Mouse (Mus musculus) MEL (cell line): ENCODE measurements around the gene Irf2bp2. TPM values are rescaled to one million over a fixed set of nuclear protein-coding genes. Genes with fewer than 3 reads are reported as not detected.

Experiments
- DNase-seq: peaks from one replicate; pipeline ENCODE4 v3.0.0; 2011; ENCODE audit warnings: low read depth, low spot score
- H3K27ac ChIP-seq: 2 replicates; pipeline ENCODE4 v1.5.1; 2012; ENCODE audit warnings: low read depth, mild to moderate bottlenecking, control low read depth, low read length, moderate library complexity; ENCODE audit not compliant: control insufficient read depth
- H3K27me3 ChIP-seq, 2 experiments: fragments of 150-350 bp in 1 of 2; sonication (generic) in 1 of 2; 2 replicates each; pipeline ENCODE4 v1.6.1; 2012; ENCODE audit warnings: low read length in 2 of 2, mild to moderate bottlenecking in 2 of 2, improper control_type of control experiment in 1 of 2, moderate library complexity in 1 of 2; ENCODE audit not compliant: insufficient read depth in 2 of 2, control insufficient read depth in 1 of 2
- H3K36me3 ChIP-seq, 2 experiments: 2 replicates each; pipeline ENCODE4 v1.6.1; 2012 to 2014; ENCODE audit warnings: low read length in 2 of 2, improper control_type of control experiment in 1 of 2, inconsistent platforms in 1 of 2, mild to moderate bottlenecking in 1 of 2; ENCODE audit not compliant: insufficient read depth in 2 of 2, control insufficient read depth in 1 of 2
- H3K4me1 ChIP-seq, 2 experiments: fragments of 150-350 bp in 1 of 2; sonication (generic) in 1 of 2; 2 replicates each; pipeline ENCODE4 v1.6.1; 2012; ENCODE audit warnings: low read length in 2 of 2, improper control_type of control experiment in 1 of 2, mild to moderate bottlenecking in 1 of 2; ENCODE audit not compliant: insufficient read depth in 2 of 2, control insufficient read depth in 1 of 2
- H3K4me3 ChIP-seq, 2 experiments: fragments of 150-350 bp in 1 of 2; sonication (generic) in 1 of 2; 2 replicates each; pipeline ENCODE4 v1.5.1; 2012; ENCODE audit warnings: low read depth in 2 of 2, low read length in 2 of 2, mild to moderate bottlenecking in 2 of 2, moderate library complexity in 2 of 2, control low read depth in 1 of 2, improper control_type of control experiment in 1 of 2; ENCODE audit not compliant: control insufficient read depth in 1 of 2, insufficient read depth in 1 of 2
- H3K79me2 ChIP-seq: 2 replicates; pipeline ENCODE4 v1.6.1; 2012; ENCODE audit warnings: mild to moderate bottlenecking, low read length, moderate library complexity; ENCODE audit not compliant: control insufficient read depth, poor library complexity, insufficient read depth
- H3K9ac ChIP-seq: 2 replicates; pipeline ENCODE4 v1.6.1; 2012; ENCODE audit warnings: low read depth, mild to moderate bottlenecking, control low read depth, low read length, moderate library complexity; ENCODE audit not compliant: control insufficient read depth, poor library complexity, severe bottlenecking
- H3K9me3 ChIP-seq: fragments of 150-350 bp; sonication (generic); replicated peaks from 2 replicates; pipeline ENCODE4 v1.6.1; 2012; ENCODE audit warnings: mild to moderate bottlenecking, low read length, improper control_type of control experiment, moderate library complexity; ENCODE audit not compliant: insufficient read depth
- CHD1 ChIP-seq: IDR thresholded peaks from 2 replicates; pipeline ENCODE4 v1.6.1; 2012; ENCODE audit warnings: low read depth, mild to moderate bottlenecking, inconsistent platforms, low read length, improper control_type of control experiment
- CHD2 ChIP-seq: IDR thresholded peaks from 2 replicates; pipeline ENCODE4 v1.6.1; 2011; ENCODE audit warnings: low read length, improper control_type of control experiment
- E2F4 ChIP-seq: IDR thresholded peaks from 2 replicates; pipeline ENCODE4 v1.6.1; 2011; ENCODE audit warnings: low read depth, low read length, improper control_type of control experiment, borderline replicate concordance
- ELF1 ChIP-seq: IDR thresholded peaks from 2 replicates; pipeline ENCODE4 v1.6.1; 2014; ENCODE audit warnings: low read depth, mild to moderate bottlenecking, inconsistent platforms, low read length, improper control_type of control experiment, moderate library complexity
- EP300 ChIP-seq, 2 experiments: IDR thresholded peaks; 2 replicates each; pipeline ENCODE4 v1.6.1; 2011; ENCODE audit warnings: improper control_type of control experiment in 2 of 2, low read length in 2 of 2, low read depth in 1 of 2, mild to moderate bottlenecking in 1 of 2
- GABPA ChIP-seq: IDR thresholded peaks from 2 replicates; pipeline ENCODE4 v1.6.1; 2012; ENCODE audit warnings: low read depth, mild to moderate bottlenecking, inconsistent platforms, low read length, improper control_type of control experiment, moderate library complexity
- HCFC1 ChIP-seq: IDR thresholded peaks from 2 replicates; pipeline ENCODE4 v1.6.1; 2012; ENCODE audit warnings: low read depth, mild to moderate bottlenecking, inconsistent platforms, low read length, improper control_type of control experiment, moderate library complexity
- KAT2A ChIP-seq: conservative IDR thresholded peaks from 2 replicates; pipeline ENCODE4 v1.6.1; 2012; ENCODE audit warnings: low read depth, low read length, improper control_type of control experiment, inconsistent platforms
- MAFK ChIP-seq: IDR thresholded peaks from 2 replicates; pipeline ENCODE4 v1.6.1; 2011; ENCODE audit warnings: low read depth, mild to moderate bottlenecking, low read length, improper control_type of control experiment, borderline replicate concordance
- MAX ChIP-seq: IDR thresholded peaks from 2 replicates; pipeline ENCODE4 v1.6.1; 2011; ENCODE audit warnings: low read length, improper control_type of control experiment
- MAZ ChIP-seq: IDR thresholded peaks from 2 replicates; pipeline ENCODE4 v1.6.1; 2012; ENCODE audit warnings: low read depth, mild to moderate bottlenecking, inconsistent platforms, low read length, improper control_type of control experiment
- MXI1 ChIP-seq: IDR thresholded peaks from 2 replicates; pipeline ENCODE4 v1.6.1; 2011; ENCODE audit warnings: mild to moderate bottlenecking, low read depth, low read length, improper control_type of control experiment
- MYB ChIP-seq: IDR thresholded peaks from 2 replicates; pipeline ENCODE4 v1.6.1; 2011; ENCODE audit warnings: mild to moderate bottlenecking, low read depth, low read length, improper control_type of control experiment
- MYC ChIP-seq: IDR thresholded peaks from 2 replicates; pipeline ENCODE4 v1.6.1; 2011; ENCODE audit warnings: low read depth, mild to moderate bottlenecking, low read length, improper control_type of control experiment, moderate library complexity
- NELFE ChIP-seq: IDR thresholded peaks from 2 replicates; pipeline ENCODE4 v1.6.1; 2011; ENCODE audit warnings: low read depth, low read length, improper control_type of control experiment
- POLR2AphosphoS2 ChIP-seq: IDR thresholded peaks from 2 replicates; pipeline ENCODE4 v1.6.1; 2011; ENCODE audit warnings: low read length, improper control_type of control experiment
- POLR2AphosphoS5 ChIP-seq: IDR thresholded peaks from 2 replicates; pipeline ENCODE4 v1.6.1; 2012; ENCODE audit warnings: low read depth, borderline replicate concordance, mild to moderate bottlenecking, inconsistent platforms, low read length, moderate library complexity, mixed read lengths
- RCOR1 ChIP-seq: IDR thresholded peaks from 2 replicates; pipeline ENCODE4 v1.6.1; 2012; ENCODE audit warnings: low read depth, mild to moderate bottlenecking, inconsistent platforms, low read length, improper control_type of control experiment
- SMC3 ChIP-seq: IDR thresholded peaks from 2 replicates; pipeline ENCODE4 v1.6.1; 2011; ENCODE audit warnings: low read depth, low read length, improper control_type of control experiment
- TBP ChIP-seq: IDR thresholded peaks from 2 replicates; pipeline ENCODE4 v1.8.0; 2011; ENCODE audit warnings: low read depth, low read length, improper control_type of control experiment
- UBTF ChIP-seq: IDR thresholded peaks from 2 replicates; pipeline ENCODE4 v1.6.1; 2012; ENCODE audit warnings: low read depth, mild to moderate bottlenecking, inconsistent platforms, low read length, improper control_type of control experiment, moderate library complexity, borderline replicate concordance; ENCODE audit not compliant: insufficient read depth
- ZKSCAN1 ChIP-seq: IDR thresholded peaks from 2 replicates; pipeline ENCODE4 v1.6.1; 2012; ENCODE audit warnings: low read depth, mild to moderate bottlenecking, inconsistent platforms, low read length, improper control_type of control experiment, moderate library complexity
- ZMIZ1 ChIP-seq: IDR thresholded peaks from 2 replicates; pipeline ENCODE4 v1.6.1; 2012; ENCODE audit warnings: low read depth, mild to moderate bottlenecking, inconsistent platforms, low read length, improper control_type of control experiment, moderate library complexity
- ZNF384 ChIP-seq: IDR thresholded peaks from 2 replicates; pipeline ENCODE4 v1.6.1; 2012; ENCODE audit warnings: low read depth, mild to moderate bottlenecking, inconsistent platforms, low read length, improper control_type of control experiment
- polyA plus RNA-seq, 2 experiments: library from polyadenylated mRNA; stranded (reverse) in 1 of 2; unstranded in 1 of 2; fragments of >175 nt in 1 of 2; fragments of >200 nt in 1 of 2; gene quantifications; 2 replicates each; pipeline versions ENCODE4 v1.2.1 to v1.2.4; 2012; ENCODE audit warnings: low replicate concordance in 2 of 2, low read depth in 1 of 2; ENCODE audit not compliant: insufficient read length in 2 of 2, insufficient read depth in 1 of 2, missing spikeins in 1 of 2
- total RNA-seq: library from RNA; depleted of rRNA; stranded (reverse); fragments of 300-350 nt; gene quantifications from 2 replicates; pipeline ENCODE4 v1.2.3, GENCODE M21; 2012

Gene Irf2bp2
- total and polyA plus RNA-seq, 3 experiments = 17.1 to 30.4 TPM; not detected in 1

GRCm38 (mm10) chr8:126617665-126618064, 23.9 kb upstream of the Irf2bp2 start:
- H3K79me2 ChIP-seq = no peaks in the 10 kb centered on the region
- TF ChIP-seq MYC = no peak
- no peak for TF ChIP-seq ZMIZ1
- no peak for TF ChIP-seq POLR2AphosphoS5
- no peak for TF ChIP-seq CHD1
- TF ChIP-seq SMC3 = no peak
- no peak for TF ChIP-seq TBP
- no peak for TF ChIP-seq E2F4
- TF ChIP-seq HCFC1 = no peak
- TF ChIP-seq MAX = no peak
- no peak for TF ChIP-seq ELF1
- TF ChIP-seq, all 39 proteins: peak for 0
- Histone ChIP-seq H3K9me3 (no peaks in the 10 kb centered on the region), H3K9ac (no peak overlapping the region), H3K4me1 (peaks cover 0 to 12% of the 10 kb centered on the region in 2 experiments; a peak in 2 of 4 replicates), H3K27ac (no peak overlapping the region), H3K4me3 (no peak overlapping the region), H3K36me3 (peaks cover 0 to 4% of the 10 kb centered on the region in 2 experiments; a peak in 2 of 4 replicates), H3K27me3 (no peaks in the 10 kb centered on the region)
- DNase-seq = no peak

GRCm38 (mm10) chr8:126616736-126617135, 22.9 kb upstream of the Irf2bp2 start:
- no peaks in the 10 kb centered on the region for H3K9me3 ChIP-seq
- H3K4me3 ChIP-seq = no peak overlapping the region
- no peaks in the 10 kb centered on the region for H3K79me2 ChIP-seq
- H3K36me3 ChIP-seq = peaks cover 0 to 4% of the 10 kb centered on the region in 2 experiments; a peak in 2 of 4 replicates
- H3K27ac ChIP-seq = no peak overlapping the region
- H3K9ac ChIP-seq = no peak overlapping the region
- H3K27me3 ChIP-seq = no peaks in the 10 kb centered on the region
- no peak for TF ChIP-seq POLR2AphosphoS5
- TF ChIP-seq TBP = no peak
- TF ChIP-seq MYB = no peak
- TF ChIP-seq MXI1 = no peak
- TF ChIP-seq ZNF384 = no peak
- no peak for TF ChIP-seq POLR2AphosphoS2
- no peak for TF ChIP-seq ZKSCAN1
- peaks cover 0 to 12% of the 10 kb centered on the region in 2 experiments; a peak in 2 of 4 replicates for H3K4me1 ChIP-seq
- no peak for DNase-seq

DNA sequence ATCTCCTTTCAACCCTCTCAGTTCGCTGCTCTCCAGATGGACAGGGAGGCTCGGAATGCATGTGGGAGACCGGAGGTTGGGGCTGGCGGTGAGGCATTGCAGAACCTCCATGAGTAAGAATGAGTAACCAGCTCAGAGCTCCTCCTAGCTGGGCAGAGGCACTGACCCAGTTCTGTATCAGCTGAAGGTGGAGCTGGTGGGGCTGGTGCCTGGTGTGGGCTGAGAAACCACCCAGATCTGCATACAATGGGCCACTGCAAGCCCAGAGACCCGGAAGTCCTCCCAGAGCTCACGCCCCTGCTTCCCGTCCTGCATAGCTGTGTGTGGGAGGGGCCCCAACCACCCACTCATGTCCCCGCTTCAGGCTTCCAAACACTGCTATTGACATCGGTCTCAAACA, 22.0 kb upstream of the Irf2bp2 start:
- no peak overlapping the region for H3K4me3 ChIP-seq
- peak overlapping the region; percentile 40; the same call in 1 of the 2 replicates for H3K27ac ChIP-seq
- H3K4me1 ChIP-seq = peaks cover 0 to 12% of the 10 kb centered on the region in 2 experiments; a peak in 2 of 4 replicates
- H3K9me3 ChIP-seq = no peaks in the 10 kb centered on the region
- peaks cover 0 to 4% of the 10 kb centered on the region in 2 experiments; a peak in 2 of 4 replicates for H3K36me3 ChIP-seq
- H3K79me2 ChIP-seq = no peaks in the 10 kb centered on the region
- peak; percentile 47 for DNase-seq
- TF ChIP-seq ELF1 (peak; percentile 65; the same call in 1 of the 2 replicates), RCOR1 (no peak), KAT2A (no peak), GABPA (no peak), EP300 (IDR thresholded peaks at IDR 0.05; ENCODE audit: low read depth in 1 of 2, low read length in 2 of 2) (no peak), NELFE (peak; percentile 23; the same call in 1 of the 2 replicates), TBP (no peak), MAZ (no peak), MAFK (no peak), UBTF (no peak), CHD2 (no peak), MAX (no peak)
- TF ChIP-seq, all 39 proteins: peak for 2
- no peak overlapping the region for H3K9ac ChIP-seq
- H3K27me3 ChIP-seq = no peaks in the 10 kb centered on the region
